Comparison of ENCODE assay signal across 11 mouse cellular contexts in the genomic region with DNA sequence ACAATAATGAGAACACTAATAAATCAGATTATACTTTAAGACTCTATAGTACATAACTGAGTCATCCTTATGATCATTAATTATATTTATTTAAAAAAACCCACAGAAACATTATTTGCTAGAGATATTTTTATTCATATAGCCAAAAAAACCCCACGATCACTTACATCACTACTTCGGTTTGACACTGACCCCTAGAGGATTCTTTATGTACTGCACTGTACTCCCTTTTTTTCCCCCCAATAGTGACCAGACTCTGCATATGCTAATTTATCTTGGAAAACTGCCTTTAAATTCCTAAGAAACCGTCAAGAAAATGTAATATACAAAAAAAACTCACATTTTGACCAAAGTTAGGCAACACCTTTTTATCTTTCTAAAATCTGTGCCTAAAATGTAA.
DNase-seq lines count a peak whose midpoint lies in the region; ATAC-seq and TF ChIP-seq lines count a peak whose summit lies in the region.
"Had no signal": no experiment of that assay in that cellular context is flagged by ENCODE, and none has a peak within 500 bp of the region (broad histone marks: within the 10 kb centered on the region; RNA-seq: fewer than 3 reads in every experiment).

No protein-coding gene starts in this region.

- no peaks in the 10 kb centered on the region for H3K4me1 ChIP-seq in limb, embryonic 14.5 days (ENCODE audit: control insufficient read depth, insufficient read depth, low read length)
- no peaks in the 10 kb centered on the region for H3K4me1 ChIP-seq in limb, embryonic 10.5 days
- H3K4me1 ChIP-seq: embryonic facial prominence, embryonic 12.5 days had no signal

- DNase-seq in cerebellum, adult 8-10 months, result peak; percentile 36
- DNase-seq in cerebellum, adult 11-12 months, result no peak
- peak; percentile 34 for DNase-seq in limb, embryonic 14.5 days (ENCODE audit: low spot score)
- no peak for DNase-seq in limb, embryonic 10.5 days (ENCODE audit: low spot score)
- DNase-seq in c-Kit-positive CD71-positive TER-119-positive erythroid progenitor cells, embryonic 14.5 days (ENCODE audit: low spot score), result peak; percentile 8
- peak; percentile 8 for DNase-seq in naive thymus-derived CD4-positive, alpha-beta T cell, adult 2 months (ENCODE audit: low read depth)
- DNase-seq in ovary, adult 18-20 months (ENCODE audit: low spot score), result no peak
- DNase-seq in spleen, adult 12 weeks (ENCODE audit: low spot score), result no peak
- DNase-seq: kidney, adult 8-10 months; right cerebral cortex, postnatal 25 days had no signal

- WGBS in limb, embryonic 14.5 days, result 17% methylated on average over 3 of the region's 3 CpGs
- WGBS in limb, embryonic 10.5 days, result 24% methylated on average over 3 of the region's 3 CpGs

- H3K27me3 ChIP-seq in limb, embryonic 14.5 days (ENCODE audit: control insufficient read depth, insufficient read depth, low read length), result no peaks in the 10 kb centered on the region
- H3K27me3 ChIP-seq in limb, embryonic 10.5 days (ENCODE audit: low read depth, poor library complexity, severe bottlenecking), result no peaks in the 10 kb centered on the region
- H3K27me3 ChIP-seq: embryonic facial prominence, embryonic 12.5 days had no signal

- H3K9ac ChIP-seq in limb, embryonic 14.5 days (ENCODE audit: low read depth, low read length, severe bottlenecking), result no peak overlapping the region
- H3K9ac ChIP-seq: embryonic facial prominence, embryonic 12.5 days had no signal

- H3K9me3 ChIP-seq in limb, embryonic 14.5 days (ENCODE audit: control insufficient read depth, low read length), result no peaks in the 10 kb centered on the region
- no peaks in the 10 kb centered on the region for H3K9me3 ChIP-seq in limb, embryonic 10.5 days (replicated peaks)
- H3K9me3 ChIP-seq: embryonic facial prominence, embryonic 12.5 days had no signal

- no peak overlapping the region for H3K27ac ChIP-seq in limb, embryonic 14.5 days (replicated peaks; ENCODE audit: low read depth, low read length)
- H3K27ac ChIP-seq in limb, embryonic 10.5 days, result no peak overlapping the region
- H3K27ac ChIP-seq: embryonic facial prominence, embryonic 12.5 days had no signal

- no peak for TF ChIP-seq POLR2A in limb, embryonic 14.5 days (IDR thresholded peaks at IDR 0.05; ENCODE audit: borderline replicate concordance, extremely low read depth, insufficient read depth, insufficient read length)

- no peak overlapping the region for H3K4me3 ChIP-seq in limb, embryonic 14.5 days (replicated peaks; ENCODE audit: low read length)
- no peak overlapping the region for H3K4me3 ChIP-seq in limb, embryonic 10.5 days
- H3K4me3 ChIP-seq: embryonic facial prominence, embryonic 12.5 days had no signal

- ATAC-seq in limb, embryonic 14.5 days (ENCODE audit: low FRiP score, low read depth), result no peak

- no peaks in the 10 kb centered on the region for H3K36me3 ChIP-seq in limb, embryonic 14.5 days (ENCODE audit: control insufficient read depth, insufficient read depth, low read length)
- no peaks in the 10 kb centered on the region for H3K36me3 ChIP-seq in limb, embryonic 10.5 days
- H3K36me3 ChIP-seq: embryonic facial prominence, embryonic 12.5 days had no signal

- H3K4me2 ChIP-seq in limb, embryonic 14.5 days (replicated peaks; ENCODE audit: low read depth, low read length, severe bottlenecking), result no peak overlapping the region
- H3K4me2 ChIP-seq: embryonic facial prominence, embryonic 12.5 days had no signal

Comparison
In these comparisons a context has a peak if more than half of its experiments do, and no peak if none do; other contexts are left out.
1. DNase-seq: peak in cerebellum, adult 8-10 months (single experiment), limb, embryonic 14.5 days (single experiment), c-Kit-positive CD71-positive TER-119-positive erythroid progenitor cells, embryonic 14.5 days (single experiment) and naive thymus-derived CD4-positive, alpha-beta T cell, adult 2 months (single experiment); none in cerebellum, adult 11-12 months (single experiment), limb, embryonic 10.5 days (single experiment), ovary, adult 18-20 months (single experiment) and spleen, adult 12 weeks (single experiment).